Mouse (Mus musculus) activated CD4-positive, CD25-positive, alpha-beta regulatory T cell, adult 4 months (primary cell): ENCODE measurements around the gene C730034F03Rik. TPM values are rescaled to one million over a fixed set of nuclear protein-coding genes. Genes with fewer than 3 reads are reported as not detected.
"Not testable (repeated sequence)": the region's sequence is repeated elsewhere in the genome, so short reads cannot be mapped to it uniquely, and the experiment has no call there.

Experiments used
- ATAC-seq: one replicate; pipeline ENCODE4 v1.8.0; 2017
- polyA plus RNA-seq, 2 experiments: library from polyadenylated mRNA; unstranded; fragments of 100-300 nt; shearing (Covaris generic); gene quantifications; one replicate each; pipeline ENCODE4 v1.2.1; 2017

The C730034F03Rik gene
- polyA plus RNA-seq = 1 to 10 TPM; 4.1 to 5.8 TPM

GRCm38 (mm10) chr15:89429352-89430221 lies at the start of gene C730034F03Rik, which contains the start of the genes Gm44502 and Chkb:
C730034F03Rik (plus strand) TSS chr15:89429589.
Gm44502 (minus strand) TSS chr15:89429696.
Chkb (minus strand) TSS chr15:89429908.
- peak; percentile 92 for ATAC-seq

GRCm38 (mm10) chr15:89384617-89385016 lies 44.8 kb upstream of the C730034F03Rik start, which contains the start of gene Klhdc7b:
Klhdc7b (plus strand) TSS chr15:89384917.
- no peak for ATAC-seq

GRCm38 (mm10) chr15:89387127-89387526 lies 42.3 kb upstream of the C730034F03Rik start:
- ATAC-seq = peak; percentile 72

- ATAC-seq = no peak
Observed at GRCm38 (mm10) chr15:89390081-89390480, 39.3 kb upstream of the C730034F03Rik start.

GRCm38 (mm10) chr15:89396883-89397282 lies 32.5 kb upstream of the C730034F03Rik start:
- no peak for ATAC-seq

GRCm38 (mm10) chr15:89398146-89398545 lies 31.2 kb upstream of the C730034F03Rik start:
- ATAC-seq = no peak

GRCm38 (mm10) chr15:89399716-89400115 lies 29.7 kb upstream of the C730034F03Rik start:
- ATAC-seq = no peak

GRCm38 (mm10) chr15:89402471-89402870 lies 26.9 kb upstream of the C730034F03Rik start:
- no peak for ATAC-seq

GRCm38 (mm10) chr15:89404831-89405623 lies 24.4 kb upstream of the C730034F03Rik start:
- ATAC-seq = no peak

GRCm38 (mm10) chr15:89406691-89407090 lies 22.7 kb upstream of the C730034F03Rik start:
- ATAC-seq = no peak

GRCm38 (mm10) chr15:89410118-89410517 lies 19.3 kb upstream of the C730034F03Rik start, which contains the start of gene Syce3:
Syce3 (minus strand) TSS chr15:89410503.
- ATAC-seq = no peak

- ATAC-seq = no peak
Observed at GRCm38 (mm10) chr15:89415282-89415681, 14.1 kb upstream of the C730034F03Rik start.

- no peak for ATAC-seq
Observed at GRCm38 (mm10) chr15:89421938-89422337, 7.5 kb upstream of the C730034F03Rik start.

GRCm38 (mm10) chr15:89424621-89425020 lies 4.8 kb upstream of the C730034F03Rik start:
- no peak for ATAC-seq

- no peak for ATAC-seq
Observed at GRCm38 (mm10) chr15:89425711-89426121, 3.7 kb upstream of the C730034F03Rik start, which contains the start of gene Cpt1b. Cpt1b (minus strand) TSS chr15:89425863.

- no peak for ATAC-seq
Observed at GRCm38 (mm10) chr15:89426716-89427115, 2.7 kb upstream of the C730034F03Rik start.

- no peak for ATAC-seq
Observed at GRCm38 (mm10) chr15:89428136-89428790, 1.1 kb upstream of the C730034F03Rik start.

GRCm38 (mm10) chr15:89428821-89429351 lies 503 bp upstream of the C730034F03Rik start:
- ATAC-seq = no peak

GRCm38 (mm10) chr15:89430341-89430740 lies 952 bp downstream of the C730034F03Rik start:
- ATAC-seq = no peak

- not testable (repeated sequence) for ATAC-seq
Observed at GRCm38 (mm10) chr15:89430771-89431170, 1.4 kb downstream of the C730034F03Rik start.

- ATAC-seq = no peak
Observed at GRCm38 (mm10) chr15:89431271-89431670, 1.9 kb downstream of the C730034F03Rik start.

GRCm38 (mm10) chr15:89431806-89432205 lies 2.4 kb downstream of the C730034F03Rik start:
- ATAC-seq = no peak
